Mouse (Mus musculus): ENCODE measurements at regions not wholly inside any gene's neighbourhood (a gene's known extent, or its start where the extent isn't known, plus 50 kb on each side); places are given as distances from the start of the nearest gene placed in this dataset.

DNA sequence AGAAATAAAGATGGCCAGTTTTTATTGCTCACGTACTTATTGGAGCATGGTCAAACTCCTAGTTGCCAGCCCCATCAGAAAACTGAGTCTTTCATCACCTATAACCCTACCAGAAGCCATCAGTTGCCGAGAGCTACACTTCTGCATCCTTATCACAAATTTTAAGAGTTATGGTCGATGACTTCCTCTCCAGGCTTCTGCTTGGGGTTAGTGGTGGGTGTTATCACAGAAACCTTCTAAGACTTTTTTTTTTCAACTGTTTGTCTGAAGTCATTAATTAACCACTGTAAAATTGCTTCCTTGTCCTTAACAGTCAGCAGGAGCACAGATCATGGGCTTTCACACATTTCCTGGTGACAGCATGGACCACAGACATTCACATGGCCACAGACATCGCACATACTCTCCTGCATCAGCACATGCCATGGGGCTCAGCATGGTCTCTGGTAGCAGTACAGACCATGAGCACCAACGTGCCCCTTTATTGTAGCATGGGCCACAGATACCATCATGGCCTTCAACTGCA is 50.3 kb upstream of the Neurod6 start:
- Histone ChIP-seq H3K27me3 (ENCODE audit: insufficient read depth, low read length) (no peaks in the 10 kb centered on the region), H3K9me3 (ENCODE audit: low read length) (no peaks in the 10 kb centered on the region), H3K4me3 (ENCODE audit: low read depth, low read length) (no peak overlapping the region), H3K9ac (no peak overlapping the region), H3K27ac (ENCODE audit: low read depth, low read length) (no peak overlapping the region), H3K4me2 (ENCODE audit: low read depth) (no peak overlapping the region), H3K4me1 (ENCODE audit: insufficient read depth) (no peaks in the 10 kb centered on the region), H3K36me3 (ENCODE audit: insufficient read depth) (no peaks in the 10 kb centered on the region)
- 91% methylated on average over 5 of the region's 5 CpGs for WGBS
- TF ChIP-seq CTCF (IDR thresholded peaks at IDR 0.05; ENCODE audit: low read depth): no peak
- DNase-seq (no peak), ATAC-seq (no peak)

Data from forebrain, postnatal 0 days (tissue).